Mouse (Mus musculus) liver, adult 2 months (tissue): Measurements from ENCODE around the gene Dpm3.

Experiments
- CTCF ChIP-seq: fragments of 200-500 bp; IDR thresholded peaks from 2 replicates; pipeline ENCODE4 v1.5.1; 2011; ENCODE audit warnings: low read depth, low read length, control low read depth
- POLR2A ChIP-seq: fragments of 200-500 bp; IDR thresholded peaks from 2 replicates; pipeline ENCODE4 v1.6.1; 2011; ENCODE audit warnings: low read length, control low read depth; ENCODE audit not compliant: insufficient read depth; ENCODE audit errors: extremely low read depth

DNA sequence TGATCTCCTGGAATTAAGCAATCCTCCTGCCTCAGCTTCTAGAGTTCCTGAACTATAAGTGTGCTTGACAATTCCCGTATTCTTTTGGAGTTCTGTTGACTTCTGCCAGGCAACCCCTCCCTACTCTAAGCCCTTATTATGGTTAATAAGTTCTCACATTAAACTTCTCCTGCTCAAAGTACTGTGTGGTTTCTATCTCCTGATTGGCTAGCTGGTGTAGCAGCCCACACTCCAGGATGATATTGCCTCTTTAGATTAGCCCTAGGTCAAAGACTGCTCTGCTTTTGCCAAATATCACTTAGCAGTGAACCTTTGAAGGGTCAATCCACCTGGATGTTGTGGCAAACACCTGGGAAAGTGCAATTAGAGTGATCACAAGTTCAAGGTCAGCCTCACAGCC is 40.9 kb downstream of the Dpm3 start:
- no peak for TF ChIP-seq POLR2A
- TF ChIP-seq CTCF = no peak
